30 mouse cellular contexts compared by ENCODE assay signal in the genomic region with DNA sequence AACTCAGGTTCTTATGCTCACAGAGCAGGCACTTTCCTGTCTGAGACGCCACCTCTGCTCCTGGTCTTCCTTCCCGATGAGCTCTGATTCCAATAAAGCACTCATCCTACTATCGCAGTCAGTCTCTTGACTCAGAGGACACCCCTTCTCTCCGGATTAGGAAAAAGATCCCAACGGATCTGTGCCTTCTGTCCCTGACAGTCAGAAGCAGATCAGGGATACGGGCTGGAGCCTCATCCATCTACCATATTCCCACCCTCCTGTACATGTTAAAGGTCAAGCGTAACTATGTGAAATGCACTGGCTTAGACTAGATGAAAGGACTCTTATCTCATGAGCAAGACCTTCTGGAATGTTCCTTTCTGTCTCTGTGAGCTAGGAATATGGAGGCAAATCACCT. TPM values are rescaled to one million over a fixed set of nuclear protein-coding genes. Genes with fewer than 3 reads are reported as not detected.
"Had no signal": no experiment of that assay in that cellular context is flagged by ENCODE, and none has a peak within 500 bp of the region (broad histone marks: within the 10 kb centered on the region; RNA-seq: fewer than 3 reads in every experiment).

No protein-coding gene starts in this region.

- H3K27me3 ChIP-seq: heart, embryonic 12.5 days; heart, embryonic 15.5 days; hindbrain, embryonic 13.5 days; hindbrain, embryonic 15.5 days; kidney, embryonic 15.5 days; limb, embryonic 13.5 days; limb, embryonic 15.5 days; liver, embryonic 12.5 days had no signal

- H3K27ac ChIP-seq: heart, embryonic 15.5 days; hindbrain, embryonic 13.5 days; hindbrain, embryonic 15.5 days; hindbrain, postnatal 0 days; kidney, postnatal 0 days; limb, embryonic 13.5 days; limb, embryonic 15.5 days; liver, embryonic 12.5 days; liver, embryonic 14.5 days had no signal

- H3K9ac ChIP-seq: heart, embryonic 12.5 days; heart, embryonic 15.5 days; hindbrain, embryonic 13.5 days; hindbrain, embryonic 15.5 days; kidney, embryonic 15.5 days; limb, embryonic 13.5 days; limb, embryonic 15.5 days; liver, embryonic 12.5 days; liver, embryonic 14.5 days had no signal

- H3K4me2 ChIP-seq: heart, embryonic 12.5 days; heart, embryonic 15.5 days; hindbrain, embryonic 13.5 days; hindbrain, embryonic 15.5 days; kidney, embryonic 15.5 days; limb, embryonic 13.5 days; limb, embryonic 15.5 days; liver, embryonic 12.5 days had no signal

- ATAC-seq: hindbrain, postnatal 0 days; intestine, embryonic 16.5 days; liver, embryonic 12.5 days had no signal

- H3K4me3 ChIP-seq: heart, embryonic 12.5 days; heart, embryonic 15.5 days; hindbrain, embryonic 13.5 days; hindbrain, embryonic 15.5 days; kidney, embryonic 15.5 days; limb, embryonic 13.5 days; limb, embryonic 15.5 days; liver, embryonic 12.5 days had no signal

- H3K36me3 ChIP-seq: heart, embryonic 12.5 days; heart, embryonic 15.5 days; hindbrain, embryonic 13.5 days; hindbrain, embryonic 15.5 days; kidney, embryonic 15.5 days; limb, embryonic 13.5 days; limb, embryonic 15.5 days; liver, embryonic 12.5 days had no signal

- H3K4me1 ChIP-seq: hindbrain, embryonic 15.5 days; limb, embryonic 13.5 days; limb, embryonic 15.5 days; liver, embryonic 12.5 days had no signal

- H3K9me3 ChIP-seq: heart, embryonic 12.5 days; heart, embryonic 15.5 days; hindbrain, embryonic 13.5 days; hindbrain, embryonic 15.5 days; kidney, embryonic 15.5 days; limb, embryonic 13.5 days; limb, embryonic 15.5 days; liver, embryonic 12.5 days had no signal

- DNase-seq: gastrocnemius, postnatal 14 days; gastrocnemius, postnatal 36 days; heart, postnatal 14 days; kidney, adult 11 months; kidney, adult 2 months; kidney, adult 9 months; kidney, postnatal 14 days; kidney, postnatal 36 days; layer of hippocampus, adult 9-11 months; layer of hippocampus, postnatal 36 days; left cerebral cortex, postnatal 4 days had no signal

RNA-seq across cellular contexts. Expression of a gene that starts 11.2 kb away (rescaled TPM):
- total RNA-seq: gastrocnemius, postnatal 14 days; hematopoietic stem cell, adult 5-6 weeks had no signal
- polyA plus RNA-seq: gonadal fat pad, adult 2 months; hindbrain, embryonic 11.5 days; hindbrain, embryonic 13.5 days; hindbrain, embryonic 15.5 days; intestine, embryonic 14.5 days; intestine, embryonic 16.5 days; kidney, embryonic 15.5 days; kidney, postnatal 0 days; large intestine, adult 2 months; liver, adult 2 months; liver, embryonic 12.5 days; liver, embryonic 14.5 days; liver, embryonic 16.5 days had no signal

RNA-seq across cellular contexts. Expression of a gene that starts 14.3 kb away (rescaled TPM):
- total RNA-seq: hematopoietic stem cell, adult 5-6 weeks had no signal
